Mouse (Mus musculus) gastrocnemius, postnatal 36 days (tissue): ENCODE data around the gene Lhpp. TPM values are rescaled to one million over a fixed set of nuclear protein-coding genes. Genes with fewer than 3 reads are reported as not detected.

Experiments
- DNase-seq, 2 experiments: peaks; one replicate each; pipeline ENCODE4 v3.0.0; 2022
- intact Hi-C: fragments of 180-260 bp; cut with DNase I; formaldehyde crosslinking; loops from one replicate; pipeline ENCODE4 v1.15.1; 2025
- long read RNA-seq, 2 experiments: library from polyadenylated mRNA; stranded (forward); transcript quantifications; one replicate each; pipeline ENCODE4 v2.0.0; 2021
- total RNA-seq, 2 experiments: library from RNA; stranded (reverse); gene quantifications; 2 replicates each; pipeline ENCODE4 v1.2.3; 2021

Lhpp gene
- 10 to 100 TPM; 12.9 to 13.2 TPM for total RNA-seq
- long read RNA-seq, experiment 1, transcript Lhpp-201 (7 exons, 1,612 nt), result major isoform, 11 of 13 reads
- long read RNA-seq, experiment 1, partial matches to known transcripts, result 0 of 13 reads
- long read RNA-seq, experiment 1, other reads (novel, unspliced or antisense), result 2 of 13 reads
- long read RNA-seq, experiment 2, transcript Lhpp-201 (7 exons, 1,612 nt), result major isoform, 11 of 15 reads
- long read RNA-seq, experiment 2, partial matches to known transcripts, result 2 of 15 reads
- long read RNA-seq, experiment 2, other reads (novel, unspliced or antisense), result 2 of 15 reads

GRCm38 (mm10) chr7:132610468-132611318 is at the start of gene Lhpp:
Gene Lhpp (plus strand): TSS chr7:132610638.
- peak; percentile 70 to 72 for DNase-seq
- intact Hi-C loops, result no loop called here

GRCm38 (mm10) chr7:132565831-132566230 is 44.6 kb upstream of the Lhpp start:
- intact Hi-C loops, result no loop called here

GRCm38 (mm10) chr7:132568817-132569216 is 41.6 kb upstream of the Lhpp start:
- intact Hi-C loops, result no loop called here
- DNase-seq, result no peak

More at GRCm38 (mm10) chr7:132565831-132566230, 44.6 kb upstream of the Lhpp start:
- DNase-seq, result no peak

GRCm38 (mm10) chr7:132570071-132570470 is 40.4 kb upstream of the Lhpp start:
- intact Hi-C loops, result loop anchor here (10.0 kb wide), 1 partner anchor 245 kb away; the partner anchor contains the start of gene Fam53b

GRCm38 (mm10) chr7:132571481-132571880 is 39.0 kb upstream of the Lhpp start:
- DNase-seq, result no peak
- intact Hi-C loops, result loop anchor here (10.0 kb wide), 1 partner anchor 243 kb away; the partner anchor contains the start of gene Fam53b

More at GRCm38 (mm10) chr7:132570071-132570470, 40.4 kb upstream of the Lhpp start:
- DNase-seq, result no peak

GRCm38 (mm10) chr7:132572738-132573137 is 37.7 kb upstream of the Lhpp start:
- no peak for DNase-seq
- intact Hi-C loops, result loop anchor here (10.0 kb wide), 1 partner anchor 242 kb away; the partner anchor contains the start of gene Fam53b

- intact Hi-C loops, result loop anchor here (10.0 kb wide), 1 partner anchor 242 kb away; the partner anchor contains the start of gene Fam53b
- no peak for DNase-seq
These were observed 37.2 kb upstream of the Lhpp start for GRCm38 (mm10) chr7:132573205-132573604.

GRCm38 (mm10) chr7:132574646-132575045 is 35.8 kb upstream of the Lhpp start:
- no peak for DNase-seq
- intact Hi-C loops, result loop anchor here (10.0 kb wide), 1 partner anchor 240 kb away; the partner anchor contains the start of gene Fam53b

- DNase-seq, result peak in 1 of 2 experiments; percentile 75
- intact Hi-C loops, result loop anchor here (10.0 kb wide), 1 partner anchor 239 kb away; the partner anchor contains the start of gene Fam53b
These were observed 34.8 kb upstream of the Lhpp start for GRCm38 (mm10) chr7:132575623-132576022.

- intact Hi-C loops, result loop anchor here (10.0 kb wide), 1 partner anchor 239 kb away; the partner anchor contains the start of gene Fam53b
- DNase-seq, result peak; percentile 92 to 93
These were observed 34.3 kb upstream of the Lhpp start, which contains the start of gene Oat for GRCm38 (mm10) chr7:132576116-132576650. Gene Oat (minus strand): TSS chr7:132576398.

- no peak for DNase-seq
- intact Hi-C loops, result loop anchor here (10.0 kb wide), 1 partner anchor 238 kb away; the partner anchor contains the start of gene Fam53b
These were observed 33.5 kb upstream of the Lhpp start for GRCm38 (mm10) chr7:132576891-132577290.

GRCm38 (mm10) chr7:132580511-132580910 is 29.9 kb upstream of the Lhpp start:
- intact Hi-C loops, result no loop called here
- no peak for DNase-seq

- no peak for DNase-seq
- intact Hi-C loops, result no loop called here
These were observed 29.0 kb upstream of the Lhpp start for GRCm38 (mm10) chr7:132581441-132581840.

GRCm38 (mm10) chr7:132585695-132586491 is 24.5 kb upstream of the Lhpp start:
- intact Hi-C loops, result no loop called here
- DNase-seq, result no peak

- intact Hi-C loops, result no loop called here
These were observed 23.3 kb upstream of the Lhpp start for GRCm38 (mm10) chr7:132587167-132587566.

GRCm38 (mm10) chr7:132589610-132590009 is 20.8 kb upstream of the Lhpp start:
- no peak for DNase-seq
- intact Hi-C loops, result no loop called here

More at GRCm38 (mm10) chr7:132587167-132587566, 23.3 kb upstream of the Lhpp start:
- DNase-seq, result no peak

GRCm38 (mm10) chr7:132593762-132594161 is 16.7 kb upstream of the Lhpp start:
- no peak for DNase-seq
- intact Hi-C loops, result no loop called here

GRCm38 (mm10) chr7:132594325-132594724 is 16.1 kb upstream of the Lhpp start:
- intact Hi-C loops, result no loop called here
- DNase-seq, result no peak

- DNase-seq, result no peak
- intact Hi-C loops, result no loop called here
These were observed 14.7 kb upstream of the Lhpp start for GRCm38 (mm10) chr7:132595787-132596186.
